Comparison of ENCODE assay signal across 8 mouse cellular contexts in genomic region chr7:28014445-28014810, GRCm38 (mm10). TPM values are rescaled to one million over a fixed set of nuclear protein-coding genes. Genes with fewer than 3 reads are reported as not detected.
DNase-seq lines count a peak whose midpoint lies in the region; ATAC-seq and TF ChIP-seq lines count a peak whose summit lies in the region.

No protein-coding gene starts in this region.

- H3K4me3 ChIP-seq in liver, adult 2 months (ENCODE audit: insufficient read depth, low read depth, low read length) = peak overlapping the region; percentile 73
- peak overlapping the region; percentile 65 for H3K4me3 ChIP-seq in embryonic facial prominence, embryonic 11.5 days (ENCODE audit: low read depth, low read length)
- peak overlapping the region; percentile 61 for H3K4me3 ChIP-seq in neural tube, embryonic 12.5 days

- ATAC-seq in embryonic facial prominence, embryonic 11.5 days (replicated peaks; ENCODE audit: insufficient number of reproducible peaks, low FRiP score, low TSS enrichment, low read depth) = peak; percentile 52; the same call in 1 of the 2 replicates
- peak; percentile 21 for ATAC-seq in inflammation-experienced regulatory T-cells, adult 6 months
- peak; percentile 42; the same call in 1 of the 2 replicates for ATAC-seq in neural tube, embryonic 12.5 days (ENCODE audit: low FRiP score, low read depth)

- H3K27me3 ChIP-seq in liver, adult 2 months (ENCODE audit: control insufficient read depth, insufficient read depth, low read length) = no peaks in the 10 kb centered on the region
- no peaks in the 10 kb centered on the region for H3K27me3 ChIP-seq in embryonic facial prominence, embryonic 11.5 days (ENCODE audit: control insufficient read depth, insufficient read depth, low read length)
- no peaks in the 10 kb centered on the region for H3K27me3 ChIP-seq in neural tube, embryonic 12.5 days (replicated peaks)

- no peak for TF ChIP-seq POLR2A in liver, adult 2 months (IDR thresholded peaks at IDR 0.05; ENCODE audit: extremely low read depth, insufficient read depth, low read length)

- no peaks in the 10 kb centered on the region for H3K79me2 ChIP-seq in liver, adult 2 months (ENCODE audit: control insufficient read depth, insufficient read depth, low read length)

- no peak for TF ChIP-seq CTCF in liver, adult 2 months (IDR thresholded peaks at IDR 0.05; ENCODE audit: low read depth, low read length)

- H3K4me1 ChIP-seq in liver, adult 2 months (ENCODE audit: control insufficient read depth, insufficient read depth, low read length) = peaks cover 4% of the 10 kb centered on the region; the same call in 1 of the 2 replicates
- no peaks in the 10 kb centered on the region for H3K4me1 ChIP-seq in embryonic facial prominence, embryonic 11.5 days (ENCODE audit: control insufficient read depth, insufficient read depth, low read length)
- H3K4me1 ChIP-seq in neural tube, embryonic 12.5 days = peaks cover 10% of the 10 kb centered on the region; the same call in 1 of the 2 replicates

- no peak overlapping the region for H3K27ac ChIP-seq in liver, adult 2 months (replicated peaks; ENCODE audit: insufficient read depth, low read depth, low read length)
- H3K27ac ChIP-seq in embryonic facial prominence, embryonic 11.5 days (replicated peaks; ENCODE audit: low read depth, low read length) = no peak overlapping the region
- H3K27ac ChIP-seq in neural tube, embryonic 12.5 days = no peak overlapping the region

- 27% methylated on average over 7 of the region's 7 CpGs for WGBS in liver, adult 2 months
- 20% methylated on average over 7 of the region's 7 CpGs for WGBS in embryonic facial prominence, embryonic 11.5 days
- 24% methylated on average over 7 of the region's 7 CpGs for WGBS in neural tube, embryonic 12.5 days

- H3K9ac ChIP-seq in liver, adult 2 months (ENCODE audit: low read depth, low read length) = no peak overlapping the region
- H3K9ac ChIP-seq in embryonic facial prominence, embryonic 11.5 days (replicated peaks; ENCODE audit: low read length) = peak overlapping the region; percentile 83
- peak overlapping the region; percentile 84 for H3K9ac ChIP-seq in neural tube, embryonic 12.5 days

- no peaks in the 10 kb centered on the region for H3K36me3 ChIP-seq in liver, adult 2 months (ENCODE audit: control insufficient read depth, insufficient read depth, low read length)
- no peaks in the 10 kb centered on the region for H3K36me3 ChIP-seq in embryonic facial prominence, embryonic 11.5 days (replicated peaks; ENCODE audit: control insufficient read depth, insufficient read depth, low read depth, low read length)
- no peaks in the 10 kb centered on the region; the same call in 1 of the 2 replicates for H3K36me3 ChIP-seq in neural tube, embryonic 12.5 days

- DNase-seq in liver, adult 2 months (ENCODE audit: extremely low read depth, low read depth, low spot score) = no peak
- DNase-seq in liver = no peak
- DNase-seq in embryonic facial prominence, embryonic 11.5 days (ENCODE audit: low spot score) = peak; percentile 4
- no peak for DNase-seq in ovary, adult 18-20 months (ENCODE audit: low spot score)
- DNase-seq in thymus, adult 18-20 months = no peak
- DNase-seq in gastrocnemius, postnatal 4 days (ENCODE audit: low spot score in 2 of 2) = no peak

- peak overlapping the region; percentile 83 for H3K4me2 ChIP-seq in embryonic facial prominence, embryonic 11.5 days (ENCODE audit: low read depth, low read length)
- H3K4me2 ChIP-seq in neural tube, embryonic 12.5 days (replicated peaks) = peak overlapping the region; percentile 94

- H3K9me3 ChIP-seq in embryonic facial prominence, embryonic 11.5 days (replicated peaks; ENCODE audit: control insufficient read depth, low read length) = no peaks in the 10 kb centered on the region
- H3K9me3 ChIP-seq in neural tube, embryonic 12.5 days = no peaks in the 10 kb centered on the region

RNA-seq across cellular contexts. Expression of gene Zfp850, which starts 0.5 kb away (rescaled TPM):
- 0.28 and 0.54 TPM in 2 replicates for total RNA-seq in liver, adult 2 months (2014; rRNA removed)
- polyA plus RNA-seq in liver, adult 2 months (2012; rRNA removed) = 0.02 TPM in 1 of 2 replicates, not detected in the other
- polyA plus RNA-seq in embryonic facial prominence, embryonic 11.5 days (2014; fragmentation: Nextera tagmentation; extraction: Ambion mirVana) = 8.8 and 10.6 TPM in 2 replicates
- 1 to 10 TPM; 5.0 to 6.4 (median 5.9) TPM for polyA plus RNA-seq in inflammation-experienced regulatory T-cells, adult 6 months (2017; shearing (Covaris generic))
- 6.0 and 6.6 TPM in 2 replicates for polyA plus RNA-seq in neural tube, embryonic 12.5 days (2016; fragmentation: Nextera tagmentation; extraction: Ambion mirVana)
- total RNA-seq in gastrocnemius, postnatal 4 days (2021) = 1 to 10 TPM; 1.2 to 1.4 TPM

RNA-seq across cellular contexts. Expression of gene Zfp780b, which starts 35.5 kb away (rescaled TPM):
- 8.9 and 9.2 TPM in 2 replicates for total RNA-seq in liver, adult 2 months (2014; rRNA removed)
- 1.2 and 1.3 TPM in 2 replicates for polyA plus RNA-seq in liver, adult 2 months (2012; rRNA removed)
- 17.2 and 18.6 TPM in 2 replicates for polyA plus RNA-seq in embryonic facial prominence, embryonic 11.5 days (2014; fragmentation: Nextera tagmentation; extraction: Ambion mirVana)
- 10 to 100 TPM; 31.7 to 39.9 (median 33.7) TPM for polyA plus RNA-seq in inflammation-experienced regulatory T-cells, adult 6 months (2017; shearing (Covaris generic))
- 26.3 and 27.5 TPM in 2 replicates for polyA plus RNA-seq in neural tube, embryonic 12.5 days (2016; fragmentation: Nextera tagmentation; extraction: Ambion mirVana)
- total RNA-seq in gastrocnemius, postnatal 4 days (2021) = 1 to 10 TPM; 7.8 to 8.8 TPM

RNA-seq across cellular contexts. Expression of gene Psmc4, which starts 35.5 kb away (rescaled TPM):
- 98.8 and 111 TPM in 2 replicates for total RNA-seq in liver, adult 2 months (2014; rRNA removed)
- polyA plus RNA-seq in liver, adult 2 months (2012; rRNA removed) = 99.4 and 106 TPM in 2 replicates
- polyA plus RNA-seq in embryonic facial prominence, embryonic 11.5 days (2014; fragmentation: Nextera tagmentation; extraction: Ambion mirVana) = 412 and 422 TPM in 2 replicates
- polyA plus RNA-seq in inflammation-experienced regulatory T-cells, adult 6 months (2017; shearing (Covaris generic)) = 100 to 1,000 TPM; 176 to 203 (median 189) TPM
- 331 and 338 TPM in 2 replicates for polyA plus RNA-seq in neural tube, embryonic 12.5 days (2016; fragmentation: Nextera tagmentation; extraction: Ambion mirVana)
- total RNA-seq in gastrocnemius, postnatal 4 days (2021) = 100 to 1,000 TPM; 129 to 150 TPM

RNA-seq across cellular contexts. Expression of gene Fcgbp, which starts 56.6 kb away (rescaled TPM):
- total RNA-seq in liver, adult 2 months (2014; rRNA removed) = 0.07 and 0.74 TPM in 2 replicates
- 1.2 and 1.4 TPM in 2 replicates for polyA plus RNA-seq in liver, adult 2 months (2012; rRNA removed)
- 0.15 and 0.18 TPM in 2 replicates for polyA plus RNA-seq in embryonic facial prominence, embryonic 11.5 days (2014; fragmentation: Nextera tagmentation; extraction: Ambion mirVana)
- not detected for polyA plus RNA-seq in inflammation-experienced regulatory T-cells, adult 6 months (2017; shearing (Covaris generic))
- not detected in 2 replicates for polyA plus RNA-seq in neural tube, embryonic 12.5 days (2016; fragmentation: Nextera tagmentation; extraction: Ambion mirVana)
- total RNA-seq in gastrocnemius, postnatal 4 days (2021) = under 1 TPM in 1 of 2 experiments, not detected in 1; 0.05 TPM
